Mouse (Mus musculus) natural killer cell, adult 2 months (primary cell): Measurements from ENCODE around the gene Acbd6.

Experiments
- DNase-seq, 2 experiments: peaks; one replicate each; pipeline ENCODE4 v3.0.0; 2022; ENCODE audit warnings: low spot score in 2 of 2

Acbd6 gene

GRCm38 (mm10) chr1:155724301-155724700 lies 166.4 kb downstream of the Acbd6 start:
- no peak for DNase-seq

- no peak for DNase-seq
Observed at GRCm38 (mm10) chr1:155725876-155726275, 168.0 kb downstream of the Acbd6 start.

- no peak for DNase-seq
Observed at GRCm38 (mm10) chr1:155727830-155728229, 169.9 kb downstream of the Acbd6 start.

GRCm38 (mm10) chr1:155729113-155729795 lies 171.3 kb downstream of the Acbd6 start:
- no peak for DNase-seq

- DNase-seq = no peak
Observed at GRCm38 (mm10) chr1:155731156-155731555, 173.2 kb downstream of the Acbd6 start.

- no peak for DNase-seq
Observed at GRCm38 (mm10) chr1:155736096-155736825, 178.3 kb downstream of the Acbd6 start.

GRCm38 (mm10) chr1:155737017-155737808 lies 179.3 kb downstream of the Acbd6 start:
- no peak for DNase-seq

- no peak for DNase-seq
Observed at GRCm38 (mm10) chr1:155737809-155738383, 180.0 kb downstream of the Acbd6 start.
